Mouse (Mus musculus): ENCODE data around the gene Iqschfp.

Iqschfp gene

DNA sequence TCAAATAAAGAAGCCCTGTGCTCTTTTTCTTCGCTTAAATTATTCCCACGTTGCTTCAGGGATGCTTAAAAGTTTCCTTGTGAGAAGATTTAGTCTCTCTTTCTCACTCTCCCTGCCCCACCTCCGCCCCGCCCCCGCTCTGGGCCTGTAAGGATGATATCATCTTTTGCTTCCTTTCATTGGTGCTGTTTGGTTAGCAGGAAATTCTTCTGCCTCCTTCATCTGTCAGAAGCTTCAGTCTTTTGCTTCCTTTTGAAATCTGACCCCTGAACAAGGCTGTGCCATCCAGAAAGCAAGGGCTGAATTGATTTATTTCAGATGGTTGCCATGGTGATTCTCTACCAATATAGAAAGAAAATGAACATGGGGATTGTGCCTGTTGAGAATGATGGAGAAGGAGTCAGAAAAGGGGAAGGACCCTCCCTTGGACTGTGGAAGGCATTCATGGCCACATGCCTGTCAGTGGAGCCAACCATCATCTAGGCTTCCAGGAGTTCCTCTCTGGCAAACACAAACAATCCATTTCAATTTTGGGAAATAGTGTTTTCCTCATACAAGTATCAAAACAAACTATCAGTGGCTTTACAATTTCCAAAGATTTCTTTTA lies 62.5 kb downstream of the Iqschfp start:
- DNase-seq (ENCODE audit: low read depth, low spot score), result peak; percentile 58

- no peak for DNase-seq (ENCODE audit: low read depth, low spot score)
Measured at GRCm38 (mm10) chr3:67959672-67960071, 67.6 kb downstream of the Iqschfp start.

GRCm38 (mm10) chr3:67960133-67960532 lies 68.1 kb downstream of the Iqschfp start:
- DNase-seq (ENCODE audit: low read depth, low spot score), result no peak

- peak; percentile 8 for DNase-seq (ENCODE audit: low read depth, low spot score)
Measured at GRCm38 (mm10) chr3:67960727-67961126, 68.7 kb downstream of the Iqschfp start.

DNA sequence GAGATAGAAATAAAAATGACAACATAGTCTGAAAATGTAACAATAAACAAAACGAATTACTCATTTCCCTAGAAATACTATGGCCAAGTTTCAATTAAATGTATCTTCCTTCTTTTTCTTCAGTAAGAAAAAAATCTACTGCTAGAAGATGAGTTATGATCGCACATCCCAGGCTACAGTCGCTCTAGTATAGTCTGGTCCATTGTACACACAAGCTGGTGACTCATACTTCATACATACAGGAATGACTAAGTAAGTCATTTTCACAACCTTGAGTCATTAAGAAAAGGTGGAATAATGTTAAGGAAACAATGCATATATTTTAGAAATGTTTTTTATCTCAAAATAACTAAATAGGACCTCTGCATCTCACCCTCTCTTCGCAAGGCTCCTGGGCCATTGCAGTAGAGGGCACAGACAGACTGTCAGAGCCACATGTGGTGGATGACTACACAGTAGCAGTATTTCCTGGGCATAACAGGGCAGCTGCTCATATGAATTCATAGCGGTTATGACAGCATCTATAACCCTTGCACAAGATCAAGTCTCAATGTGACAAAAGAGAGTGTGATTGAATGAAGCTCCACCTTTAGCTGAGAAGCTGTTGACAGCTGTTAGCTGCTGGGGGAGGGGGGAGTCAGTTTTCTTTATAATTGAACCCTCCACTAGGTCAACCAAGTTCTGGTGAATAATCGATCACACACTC lies 70.1 kb downstream of the Iqschfp start:
- DNase-seq (ENCODE audit: low read depth, low spot score), result peak; percentile 73

- no peak for DNase-seq (ENCODE audit: low read depth, low spot score)
Measured at GRCm38 (mm10) chr3:67974340-67974998, 82.4 kb downstream of the Iqschfp start.

DNA sequence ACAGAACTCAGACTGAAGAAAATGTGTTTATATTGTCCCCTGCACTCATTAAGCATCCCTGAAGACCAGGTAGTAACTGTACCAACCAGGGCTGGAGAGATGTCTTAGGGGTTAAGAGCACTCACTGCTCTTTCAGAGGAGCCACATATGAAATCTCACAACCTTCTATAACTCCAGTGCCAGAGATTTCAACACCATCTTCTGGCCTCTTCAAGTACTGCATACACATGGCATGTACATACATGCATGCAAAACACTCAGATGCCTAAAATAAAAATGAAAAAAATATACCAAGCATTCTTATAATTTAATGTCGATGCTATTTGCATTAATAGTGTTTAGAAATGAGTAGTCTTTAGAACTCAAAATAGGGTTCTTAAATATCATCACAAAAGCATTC lies 88.0 kb downstream of the Iqschfp start:
- DNase-seq (ENCODE audit: low read depth, low spot score), result no peak

DNA sequence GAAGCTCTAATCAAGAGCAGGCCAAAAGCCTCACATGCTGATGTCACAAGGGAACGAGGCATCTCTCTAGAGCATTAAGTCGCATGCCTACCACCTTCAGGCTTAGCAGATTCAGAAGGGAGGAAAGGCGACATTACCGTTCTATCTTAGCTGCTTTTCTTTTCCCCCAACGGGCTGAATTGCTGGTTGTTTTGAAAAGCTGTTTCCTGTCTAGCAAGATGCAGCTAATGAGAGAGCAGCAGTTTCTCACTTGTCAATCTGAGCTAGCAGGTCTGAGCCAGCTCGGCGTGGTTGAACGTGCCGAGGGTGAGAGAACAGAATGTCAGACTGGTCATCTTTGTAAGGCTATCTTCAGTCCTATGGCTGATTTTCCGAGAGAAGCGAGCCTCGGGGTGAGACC lies 91.3 kb downstream of the Iqschfp start:
- no peak for DNase-seq (ENCODE audit: low read depth, low spot score)

DNA sequence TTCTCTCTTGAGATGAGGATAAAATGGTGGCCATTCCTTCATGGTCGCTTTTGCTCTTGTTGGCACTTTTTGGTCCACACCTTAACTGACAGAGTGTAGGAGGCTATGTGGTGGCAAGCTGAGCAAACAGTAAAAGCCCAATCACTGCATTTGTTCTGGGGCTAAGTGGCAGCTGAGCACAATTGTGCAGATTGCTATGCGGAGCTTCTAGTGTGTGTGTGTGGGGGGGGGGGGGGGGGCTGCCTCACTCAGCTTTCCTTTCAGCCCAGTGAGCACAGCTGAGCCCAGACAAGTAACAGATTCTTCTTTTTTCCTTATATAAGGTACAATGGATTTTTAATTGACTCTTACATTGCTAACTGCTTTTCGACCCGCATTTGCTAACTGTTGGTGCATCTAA lies 110.4 kb downstream of the Iqschfp start:
- no peak for DNase-seq (ENCODE audit: low read depth, low spot score)

DNA sequence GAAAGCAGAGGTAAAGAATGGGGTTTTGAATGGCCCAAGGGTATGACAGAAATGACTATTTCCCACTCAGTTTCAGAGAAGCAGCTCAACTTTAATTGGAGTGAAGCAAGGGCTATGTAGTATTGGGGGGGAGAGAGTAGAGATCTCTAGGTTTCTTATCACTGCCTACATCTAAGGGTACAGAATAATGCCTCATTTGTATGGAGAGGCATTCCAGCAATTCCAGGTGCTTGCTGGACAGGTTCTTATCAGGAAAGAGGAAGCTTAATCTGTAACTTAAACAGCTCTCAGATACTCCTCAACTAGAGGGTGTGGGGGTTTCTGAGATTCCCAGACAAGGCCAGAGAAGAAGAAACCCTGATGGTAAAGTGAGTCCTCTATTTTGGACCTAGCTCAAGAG lies 120.3 kb downstream of the Iqschfp start:
- no peak for DNase-seq (ENCODE audit: low read depth, low spot score)

DNA sequence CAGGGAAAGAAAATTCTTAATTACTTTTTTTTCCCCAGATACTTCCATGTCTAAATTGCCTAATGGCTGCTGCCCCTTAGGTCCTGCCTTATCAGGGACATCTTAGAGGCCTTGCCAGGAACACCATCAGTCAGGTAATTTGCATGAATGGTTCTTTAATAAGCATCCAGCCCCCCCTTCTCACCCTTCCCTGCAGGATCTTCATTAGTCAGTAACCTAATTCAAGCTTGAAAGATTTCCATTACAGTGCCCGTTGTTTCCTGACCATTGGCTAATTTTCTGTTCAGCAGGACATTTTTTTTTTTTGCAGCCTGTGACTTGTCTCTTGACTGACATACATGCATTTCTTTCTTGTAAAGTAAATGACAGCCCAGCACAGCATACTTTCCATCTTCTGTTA lies 123.8 kb downstream of the Iqschfp start:
- no peak for DNase-seq (ENCODE audit: low read depth, low spot score)

GRCm38 (mm10) chr3:68019401-68019800 lies 127.4 kb downstream of the Iqschfp start:
- DNase-seq (ENCODE audit: low read depth, low spot score), result no peak

DNA sequence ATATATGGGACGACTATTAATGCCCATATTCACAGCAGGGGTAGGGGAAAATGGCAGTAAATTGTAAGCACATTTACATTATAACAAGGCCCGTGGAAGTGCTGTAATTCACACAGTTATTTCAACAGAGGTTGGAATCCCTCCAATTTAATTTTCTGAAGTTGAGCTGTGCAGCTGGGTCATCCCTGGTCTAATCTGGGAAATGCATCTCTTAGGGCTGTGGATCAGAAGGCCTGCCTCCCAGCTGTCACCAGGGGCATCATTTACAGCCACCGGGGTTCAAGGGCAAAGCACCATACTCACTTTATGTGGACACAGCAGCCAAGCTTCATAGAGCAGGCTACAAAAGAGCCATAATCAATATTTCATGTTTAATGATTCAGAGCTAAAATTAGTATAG lies 144.1 kb downstream of the Iqschfp start:
- no peak for DNase-seq (ENCODE audit: low read depth, low spot score)

GRCm38 (mm10) chr3:68042951-68043350 lies 150.9 kb downstream of the Iqschfp start:
- no peak for DNase-seq (ENCODE audit: low read depth, low spot score)

DNA sequence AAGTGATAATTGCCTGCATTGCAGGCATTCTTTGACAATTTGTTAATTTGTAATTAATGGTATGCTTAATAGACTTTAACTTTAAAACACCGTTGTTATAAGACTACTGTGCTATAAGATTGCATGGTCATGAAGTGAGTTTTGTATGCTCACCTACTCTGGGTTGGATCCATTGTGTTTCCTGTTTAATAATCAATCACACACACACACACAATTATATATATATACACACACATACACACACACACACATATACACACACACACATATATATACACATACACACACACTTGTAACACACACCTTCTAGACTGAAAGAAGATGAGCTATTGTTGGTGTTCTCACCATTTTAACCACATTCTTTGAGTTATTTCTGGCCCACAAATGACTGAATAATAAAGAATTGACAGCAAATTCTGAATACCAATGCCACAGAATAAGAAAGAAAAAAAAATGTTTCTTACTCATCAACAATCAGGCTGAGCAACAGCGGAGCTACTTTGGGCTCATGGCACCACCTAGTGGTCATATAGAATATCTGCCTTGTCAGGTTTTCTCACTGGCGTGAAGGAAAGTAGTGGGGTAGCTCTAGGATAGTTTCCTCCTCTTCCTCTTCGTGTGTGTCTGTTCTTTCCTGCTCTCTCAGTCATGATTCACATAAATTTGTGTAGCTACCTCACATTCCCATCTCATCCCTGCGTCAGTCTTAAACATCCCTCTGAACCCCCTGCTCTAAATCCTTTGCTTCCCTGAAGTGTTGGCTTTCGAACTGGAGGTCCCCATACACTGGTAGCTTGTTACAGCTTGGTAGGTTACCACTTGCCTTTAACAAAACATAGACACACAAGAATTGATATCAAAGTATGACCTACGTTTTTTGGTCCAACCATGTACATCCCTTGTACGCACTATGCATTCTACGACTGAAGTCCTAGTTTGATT lies 153.7 kb downstream of the Iqschfp start:
- peak; percentile 77 for DNase-seq (ENCODE audit: low read depth, low spot score)

- DNase-seq (ENCODE audit: low read depth, low spot score), result peak; percentile 65
Measured at GRCm38 (mm10) chr3:68053538-68053937, 161.5 kb downstream of the Iqschfp start.

DNA sequence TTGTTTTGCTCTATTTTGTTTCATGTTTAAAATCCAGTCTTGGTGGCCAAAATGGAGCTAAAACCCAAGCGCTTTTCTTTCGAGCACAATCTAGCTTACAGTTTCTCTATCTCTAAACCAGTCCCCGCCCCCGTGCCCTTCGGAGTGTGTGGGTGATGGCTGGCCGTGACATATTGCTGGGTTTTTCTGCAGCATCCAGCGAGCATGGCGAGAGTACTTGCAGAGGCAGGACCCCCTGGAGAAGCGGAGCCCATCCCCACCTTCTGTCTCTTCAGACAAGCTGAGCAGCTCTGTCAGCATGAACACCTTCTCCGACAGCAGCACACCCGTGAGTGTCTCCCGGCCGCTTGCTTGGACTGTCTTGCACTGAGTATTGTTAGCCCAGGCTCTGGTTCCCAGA lies 163.0 kb downstream of the Iqschfp start:
- DNase-seq (ENCODE audit: low read depth, low spot score), result no peak

GRCm38 (mm10) chr3:68056373-68057275 lies 164.6 kb downstream of the Iqschfp start:
- peak; percentile 89 for DNase-seq (ENCODE audit: low read depth, low spot score)

DNA sequence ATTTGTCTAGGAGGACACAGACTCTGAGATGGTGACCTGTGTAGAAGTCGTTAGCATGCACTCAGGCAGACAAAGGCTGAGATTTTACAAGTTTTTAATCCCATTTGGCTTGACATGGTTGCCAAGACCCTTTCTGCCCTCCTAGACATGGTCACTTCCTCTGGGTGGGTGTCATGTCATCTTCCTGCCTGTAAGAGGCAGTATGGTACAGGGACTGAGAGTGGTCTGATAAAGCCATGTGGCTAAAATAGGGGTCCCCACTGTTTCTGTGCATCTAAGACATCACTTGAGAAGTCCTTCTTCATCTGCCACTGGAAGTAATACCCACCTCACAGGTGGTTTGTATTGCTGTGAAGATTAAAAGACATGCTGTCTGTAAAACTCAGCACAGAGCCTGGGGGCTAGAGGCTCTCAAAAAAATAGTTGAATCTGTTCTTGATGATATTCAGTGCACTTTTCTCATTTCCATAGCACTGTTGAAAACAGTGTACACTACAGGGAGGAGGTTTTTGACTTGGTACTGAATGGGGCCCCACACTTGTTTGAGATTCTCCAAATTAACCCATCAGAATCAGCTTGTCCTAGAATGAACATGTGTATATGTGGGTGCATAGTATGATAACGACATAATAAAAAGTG lies 167.2 kb downstream of the Iqschfp start:
- DNase-seq (ENCODE audit: low read depth, low spot score), result peak; percentile 34

DNA sequence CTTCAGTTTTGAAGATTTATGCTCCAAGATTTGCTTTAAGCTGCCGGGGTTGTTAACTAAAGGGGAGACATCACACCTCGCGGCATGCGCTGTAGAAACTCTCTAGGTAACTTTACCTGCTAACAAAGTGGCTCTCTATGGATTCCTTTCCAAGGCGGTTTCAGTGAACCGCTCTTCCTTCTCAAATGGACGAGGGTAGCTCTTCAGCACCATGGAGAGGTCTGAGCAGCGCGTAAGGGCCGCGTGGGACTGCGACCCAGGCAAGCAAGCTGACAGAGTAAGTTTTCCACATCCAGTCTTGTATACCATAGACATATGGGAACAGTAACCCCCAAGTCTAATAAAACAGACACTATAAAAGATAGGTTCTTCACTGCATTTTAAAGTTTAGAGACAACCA lies 172.7 kb downstream of the Iqschfp start, which contains the start of gene Schip1:
Gene Schip1, plus strand, starts transcription at position 72 of the 400 bp plus-strand sequence.
- DNase-seq (ENCODE audit: low read depth, low spot score), result no peak

Data from 3T3-L1 (cell line).